Mouse (Mus musculus): ENCODE measurements around the gene Atp1a2. TPM values are rescaled to one million over a fixed set of nuclear protein-coding genes. Genes with fewer than 3 reads are reported as not detected.

Atp1a2 gene
- 1.9 and 2.5 TPM in 2 replicates for polyA plus RNA-seq (2015; fragmentation: Nextera tagmentation; extraction: Ambion mirVana)

- Histone ChIP-seq H3K4me2 (peak within 1 kb of the TSS; percentile 54), H3K36me3 (no peaks in the 10 kb centered on the region), H3K4me3 (peak within 1 kb of the TSS; percentile 29), H3K9me3 (no peaks in the 10 kb centered on the region), H3K4me1 (peaks cover 49% of the 10 kb centered on the region), H3K27me3 (no peaks in the 10 kb centered on the region), H3K27ac (peak within 1 kb of the TSS; percentile 55), H3K9ac (peak within 1 kb of the TSS; percentile 57)
- 7% methylated on average over 16 of the region's 16 CpGs for WGBS
- ATAC-seq (ENCODE audit: insufficient number of reproducible peaks, insufficient read depth, low FRiP score, low TSS enrichment, low read depth), result no peak; the same call in 1 of the 2 replicates
Observed at GRCm38 (mm10) chr1:172297611-172298537, at the start of gene Atp1a2. Gene Atp1a2 (minus strand): TSS chr1:172298064.

DNA sequence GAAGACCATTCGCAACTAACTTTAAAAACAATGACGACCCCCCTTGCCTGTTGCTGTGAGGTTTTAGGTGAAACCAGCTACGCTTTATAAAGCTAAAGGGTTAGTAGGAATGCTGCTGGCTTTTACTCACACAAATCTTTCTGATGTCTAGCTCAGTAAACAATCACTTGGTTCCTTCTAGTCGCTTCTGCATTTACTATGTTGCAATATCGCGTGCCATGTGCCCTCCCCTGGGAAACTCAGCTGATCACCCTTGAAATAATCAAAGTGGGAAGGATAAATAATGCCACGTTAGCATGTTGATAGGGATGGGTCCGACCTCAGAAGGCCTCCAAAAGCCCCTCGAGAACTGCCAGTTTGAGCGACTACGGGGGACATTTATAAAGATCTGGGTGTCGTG, 49.5 kb upstream of the Atp1a2 start:
- Histone ChIP-seq H3K27ac (no peak overlapping the region), H3K4me1 (peaks cover 11% of the 10 kb centered on the region), H3K4me2 (no peak overlapping the region), H3K36me3 (no peaks in the 10 kb centered on the region), H3K4me3 (no peak overlapping the region), H3K9ac (no peak overlapping the region), H3K9me3 (no peaks in the 10 kb centered on the region), H3K27me3 (peaks cover 48% of the 10 kb centered on the region)
- ATAC-seq (ENCODE audit: insufficient number of reproducible peaks, insufficient read depth, low FRiP score, low TSS enrichment, low read depth), result no peak
- 87% methylated on average over 12 of the region's 12 CpGs for WGBS

DNA sequence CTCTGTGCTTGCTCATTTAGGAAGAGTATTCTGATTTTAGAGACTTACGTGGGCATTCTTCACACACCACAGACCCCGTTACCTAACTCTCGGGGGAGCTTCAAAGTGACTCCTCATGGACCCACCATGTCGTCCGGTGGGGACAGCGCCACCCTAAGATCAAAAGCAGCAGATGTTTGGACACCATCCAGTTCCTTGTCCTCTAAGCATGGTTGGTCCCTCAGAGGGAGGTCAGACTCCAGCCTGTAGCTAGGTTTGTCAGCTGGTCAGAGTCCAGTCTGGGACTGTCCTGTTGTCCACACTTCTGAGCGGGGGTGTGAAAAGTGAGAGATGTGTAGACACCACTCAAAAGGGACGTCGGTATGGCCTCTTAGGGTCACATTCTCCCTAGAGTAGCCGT, 48.8 kb upstream of the Atp1a2 start:
- peaks cover 51% of the 10 kb centered on the region for H3K27me3 ChIP-seq
- WGBS, result 88% methylated on average over 10 of the region's 10 CpGs

DNA sequence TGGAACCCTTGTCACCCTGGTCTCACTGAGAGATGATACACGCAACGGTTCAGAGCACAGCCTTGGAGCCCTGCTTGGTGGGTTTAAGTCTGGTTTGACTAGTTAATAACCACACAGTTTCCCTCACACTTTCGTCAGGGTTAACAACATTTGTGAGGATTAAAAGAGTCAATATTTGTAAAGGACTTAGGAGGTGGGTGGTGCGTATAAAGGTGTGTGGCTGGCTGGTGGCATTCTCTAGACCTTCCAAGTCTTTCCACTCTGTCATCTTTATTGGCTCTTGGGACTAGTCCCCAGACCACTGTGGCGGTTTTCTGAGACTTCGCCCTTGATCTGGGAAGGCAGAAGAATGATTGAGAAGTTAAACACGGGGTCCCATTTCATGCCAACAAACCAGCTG, 47.0 kb upstream of the Atp1a2 start:
- Histone ChIP-seq H3K27ac (no peak overlapping the region), H3K4me1 (peaks cover 11% of the 10 kb centered on the region), H3K9ac (no peak overlapping the region), H3K36me3 (no peaks in the 10 kb centered on the region), H3K9me3 (no peaks in the 10 kb centered on the region), H3K4me2 (no peak overlapping the region), H3K27me3 (peaks cover 50% of the 10 kb centered on the region), H3K4me3 (no peak overlapping the region)
- 75% methylated on average over 7 of the region's 7 CpGs for WGBS
- ATAC-seq (ENCODE audit: insufficient number of reproducible peaks, insufficient read depth, low FRiP score, low TSS enrichment, low read depth), result no peak

More for the DNA sequence above, 48.8 kb upstream of the Atp1a2 start:
- H3K36me3 ChIP-seq, result no peaks in the 10 kb centered on the region
- H3K9me3 ChIP-seq, result no peaks in the 10 kb centered on the region
- no peak overlapping the region for H3K9ac ChIP-seq
- ATAC-seq (ENCODE audit: insufficient number of reproducible peaks, insufficient read depth, low FRiP score, low TSS enrichment, low read depth), result no peak
- no peak overlapping the region for H3K4me3 ChIP-seq
- no peak overlapping the region for H3K27ac ChIP-seq
- no peak overlapping the region for H3K4me2 ChIP-seq
- peaks cover 11% of the 10 kb centered on the region for H3K4me1 ChIP-seq

GRCm38 (mm10) chr1:172343914-172344313, 46.0 kb upstream of the Atp1a2 start:
- no peaks in the 10 kb centered on the region for H3K9me3 ChIP-seq
- 60% methylated on average over 3 of the region's 3 CpGs for whole genome bisulfite sequencing
- ATAC-seq (ENCODE audit: insufficient number of reproducible peaks, insufficient read depth, low FRiP score, low TSS enrichment, low read depth), result no peak
- H3K27me3 ChIP-seq, result peaks cover 50% of the 10 kb centered on the region
- no peak overlapping the region for H3K4me3 ChIP-seq
- H3K36me3 ChIP-seq, result no peaks in the 10 kb centered on the region
- no peak overlapping the region for H3K27ac ChIP-seq
- peaks cover 10% of the 10 kb centered on the region for H3K4me1 ChIP-seq
- no peak overlapping the region for H3K4me2 ChIP-seq
- H3K9ac ChIP-seq, result no peak overlapping the region

GRCm38 (mm10) chr1:172342729-172343128, 44.9 kb upstream of the Atp1a2 start:
- Histone ChIP-seq H3K4me1 (peaks cover 10% of the 10 kb centered on the region), H3K36me3 (no peaks in the 10 kb centered on the region), H3K27me3 (peaks cover 52% of the 10 kb centered on the region), H3K4me2 (no peak overlapping the region), H3K27ac (no peak overlapping the region), H3K4me3 (no peak overlapping the region), H3K9ac (no peak overlapping the region), H3K9me3 (no peaks in the 10 kb centered on the region)
- WGBS, result 86% methylated on average over 3 of the region's 3 CpGs
- ATAC-seq (ENCODE audit: insufficient number of reproducible peaks, insufficient read depth, low FRiP score, low TSS enrichment, low read depth), result no peak

DNA sequence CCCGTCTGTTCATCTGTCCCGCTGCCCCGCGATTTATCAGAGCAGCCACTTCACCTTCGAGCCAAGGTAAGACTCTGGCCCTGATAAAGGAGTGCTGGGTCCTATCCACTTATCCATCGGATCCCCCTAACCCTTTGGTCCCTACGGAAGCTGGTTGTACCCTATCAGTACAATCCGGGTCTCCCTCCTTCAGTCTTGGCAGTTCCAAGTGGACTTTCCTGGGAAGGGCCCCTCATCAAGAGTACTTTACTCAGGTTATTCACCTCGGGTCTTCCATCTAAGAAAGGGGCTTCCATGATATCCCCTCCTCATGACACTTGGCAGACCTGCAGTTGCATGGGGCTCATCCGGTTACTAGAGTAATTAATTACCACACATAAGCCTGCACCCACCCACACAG, 43.5 kb upstream of the Atp1a2 start:
- WGBS, result 24% methylated on average over 10 of the region's 10 CpGs
- peaks cover 10% of the 10 kb centered on the region for H3K4me1 ChIP-seq
- H3K36me3 ChIP-seq, result no peaks in the 10 kb centered on the region
- H3K4me3 ChIP-seq, result peak overlapping the region; percentile 40
- ATAC-seq (ENCODE audit: insufficient number of reproducible peaks, insufficient read depth, low FRiP score, low TSS enrichment, low read depth), result 0 out of 2 replicates have a peak, but pooled peaks have one; percentile 16
- H3K27ac ChIP-seq, result no peak overlapping the region
- H3K4me2 ChIP-seq, result peak overlapping the region; percentile 66
- peaks cover 56% of the 10 kb centered on the region for H3K27me3 ChIP-seq
- H3K9me3 ChIP-seq, result no peaks in the 10 kb centered on the region
- no peak overlapping the region for H3K9ac ChIP-seq

- Histone ChIP-seq H3K4me3 (peak within 1 kb of the TSS; percentile 40), H3K9ac (no peak within 1 kb of the TSS), H3K4me1 (peaks cover 10% of the 10 kb centered on the region), H3K27me3 (peaks cover 59% of the 10 kb centered on the region), H3K36me3 (no peaks in the 10 kb centered on the region), H3K9me3 (no peaks in the 10 kb centered on the region), H3K27ac (no peak within 1 kb of the TSS), H3K4me2 (peak within 1 kb of the TSS; percentile 66)
- WGBS, result 2% methylated on average over 38 of the region's 38 CpGs
- ATAC-seq (ENCODE audit: insufficient number of reproducible peaks, insufficient read depth, low FRiP score, low TSS enrichment, low read depth), result peak; percentile 81; the same call in 1 of the 2 replicates
Observed at GRCm38 (mm10) chr1:172340729-172341321, 43.0 kb upstream of the Atp1a2 start, which contains the start of gene Kcnj10. Gene Kcnj10 (plus strand): TSS chr1:172341210.

DNA sequence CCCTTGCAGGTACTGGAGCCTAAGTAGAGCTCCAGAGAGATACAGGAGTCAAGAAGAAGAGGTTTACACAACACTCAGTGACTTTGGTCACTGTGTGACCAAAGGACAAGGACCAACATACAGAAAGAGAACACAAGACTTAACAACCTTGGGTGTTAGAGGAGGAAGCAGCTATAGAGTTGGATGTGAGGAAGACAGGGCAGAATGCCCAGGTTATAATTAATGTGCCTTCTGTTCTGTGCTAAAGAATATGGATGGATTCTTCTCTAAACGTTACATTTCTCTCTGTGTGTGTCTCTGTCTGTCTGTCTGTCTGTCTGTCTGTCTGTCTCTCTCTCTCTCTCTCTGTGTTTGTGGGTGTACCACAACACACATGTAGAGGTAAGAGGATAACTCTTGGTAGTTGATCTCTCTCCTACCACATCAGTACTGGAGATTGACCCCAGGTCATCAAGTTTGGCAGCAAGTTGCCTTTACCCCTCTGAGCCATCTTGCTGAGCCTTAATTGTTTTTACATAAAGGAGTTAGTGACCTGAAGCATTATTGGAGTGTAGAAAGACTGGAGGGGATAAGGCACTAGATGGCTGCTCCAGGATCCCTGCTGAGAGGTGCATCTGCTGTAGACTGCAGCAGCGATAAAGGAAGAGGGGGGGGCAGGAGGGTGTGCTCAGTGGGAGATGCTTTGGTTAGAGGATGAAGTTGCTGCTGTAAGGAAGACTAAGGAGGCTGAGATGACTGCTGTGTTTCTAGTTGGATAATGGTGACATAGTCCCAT, 39.7 kb upstream of the Atp1a2 start:
- Histone ChIP-seq H3K27ac (no peak overlapping the region), H3K36me3 (no peaks in the 10 kb centered on the region), H3K4me2 (no peak overlapping the region), H3K9me3 (no peaks in the 10 kb centered on the region), H3K27me3 (peaks cover 64% of the 10 kb centered on the region), H3K4me1 (peaks cover 10% of the 10 kb centered on the region), H3K9ac (no peak overlapping the region), H3K4me3 (no peak overlapping the region)
- WGBS, result 35% methylated on average over 2 of the region's 2 CpGs
- ATAC-seq (ENCODE audit: insufficient number of reproducible peaks, insufficient read depth, low FRiP score, low TSS enrichment, low read depth), result no peak

DNA sequence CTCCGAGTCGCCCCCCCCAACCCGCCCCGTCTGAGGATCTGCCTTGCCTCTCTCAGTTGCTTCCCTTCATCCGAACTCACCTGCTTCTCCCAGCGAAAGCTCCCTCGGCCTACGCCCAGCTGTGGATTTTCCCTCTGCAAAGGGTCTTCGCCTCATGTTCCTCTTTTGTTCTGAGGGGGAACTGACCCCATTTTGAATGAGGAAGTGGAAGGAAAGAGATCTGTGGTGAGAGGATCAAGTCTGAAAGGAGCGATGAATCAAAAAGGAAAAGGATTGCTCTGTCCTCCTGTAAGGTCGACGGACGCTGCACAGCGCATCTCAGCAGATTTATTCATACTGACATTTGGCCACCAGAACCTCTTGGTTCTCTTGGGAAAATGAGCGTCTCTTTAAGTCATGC, 37.9 kb upstream of the Atp1a2 start:
- Histone ChIP-seq H3K9ac (no peak overlapping the region), H3K4me2 (no peak overlapping the region), H3K36me3 (no peaks in the 10 kb centered on the region), H3K27me3 (peaks cover 57% of the 10 kb centered on the region), H3K27ac (no peak overlapping the region), H3K4me1 (peaks cover 5% of the 10 kb centered on the region), H3K4me3 (no peak overlapping the region), H3K9me3 (no peaks in the 10 kb centered on the region)
- no peak for ATAC-seq (ENCODE audit: insufficient number of reproducible peaks, insufficient read depth, low FRiP score, low TSS enrichment, low read depth)
- 78% methylated on average over 15 of the region's 15 CpGs for WGBS

- 15% methylated on average over 3 of the region's 3 CpGs for WGBS
- peaks cover 61% of the 10 kb centered on the region for H3K27me3 ChIP-seq
- no peak for ATAC-seq (ENCODE audit: insufficient number of reproducible peaks, insufficient read depth, low FRiP score, low TSS enrichment, low read depth)
Observed at GRCm38 (mm10) chr1:172333512-172333911, 35.6 kb upstream of the Atp1a2 start.

More at GRCm38 (mm10) chr1:172333512-172333911, 35.6 kb upstream of the Atp1a2 start:
- no peak overlapping the region for H3K4me2 ChIP-seq
- H3K27ac ChIP-seq, result no peak overlapping the region
- H3K9me3 ChIP-seq, result no peaks in the 10 kb centered on the region
- H3K4me3 ChIP-seq, result no peak overlapping the region
- no peak overlapping the region for H3K9ac ChIP-seq
- H3K4me1 ChIP-seq, result no peaks in the 10 kb centered on the region
- no peaks in the 10 kb centered on the region for H3K36me3 ChIP-seq
